Mouse (Mus musculus): ENCODE data around the gene Mast4.

DNA sequence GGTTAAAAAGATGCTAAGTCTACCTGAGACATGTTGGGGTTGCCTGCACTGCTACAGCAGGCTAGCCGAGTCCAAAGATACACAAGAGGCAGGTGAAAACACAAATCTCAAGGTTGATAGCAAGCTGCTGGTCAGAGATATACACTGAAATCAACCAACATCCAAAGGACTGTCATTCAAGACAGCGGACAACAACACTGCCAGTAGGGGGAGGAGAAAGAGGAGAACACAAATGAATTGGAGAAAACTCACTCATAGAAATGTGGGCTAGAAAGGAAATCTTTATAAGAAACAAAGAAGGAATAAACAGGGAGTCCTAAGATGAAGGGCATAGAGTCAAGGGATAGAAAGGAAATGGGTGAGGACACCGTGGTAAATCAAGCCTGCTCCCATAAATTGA lies 542.1 kb downstream of the Mast4 start:
- TF ChIP-seq CTCF (IDR thresholded peaks at IDR 0.05; ENCODE audit: borderline replicate concordance, control insufficient read depth, extremely low read depth, insufficient read depth, low read length, poor library complexity): no peak
- no peak for TF ChIP-seq POLR2A (IDR thresholded peaks at IDR 0.05; ENCODE audit: control insufficient read depth, extremely low read depth, insufficient read depth, low read length, poor library complexity)

Data from thymus, adult 2 months (tissue).